Mouse (Mus musculus) layer of hippocampus, adult 2 months (tissue): Measurements from ENCODE around the gene Plod2. TPM values are rescaled to one million over a fixed set of nuclear protein-coding genes. Genes with fewer than 3 reads are reported as not detected.
A peak's percentile ranks its signal among the peaks of the same experiment; 100 is the strongest.

ENCODE experiments used
- DNase-seq, 2 experiments: peaks; one replicate each; pipeline ENCODE4 v3.0.0; 2022; ENCODE audit warnings: low spot score in 2 of 2
- H3K27ac ChIP-seq: fragments of 200-600 bp; 2 replicates; pipeline ENCODE4 v1.8.1; 2022
- H3K4me3 ChIP-seq: fragments of 200-600 bp; 2 replicates; pipeline ENCODE4 v1.8.1; 2022; ENCODE audit warnings: mild to moderate bottlenecking
- CTCF ChIP-seq: fragments of 200-600 bp; conservative IDR thresholded peaks from 2 replicates; pipeline ENCODE4 v1.8.1; 2022; ENCODE audit warnings: antibody characterized with exemption, mild to moderate bottlenecking, moderate library complexity
- total RNA-seq, 2 experiments: library from RNA; stranded (reverse); gene quantifications; 2 replicates each; pipeline ENCODE4 v1.2.3; 2021

Gene Plod2
- total RNA-seq, 2 experiments from 2014 or later, result 7.6 to 8.1 TPM

GRCm38 (mm10) chr9:92563306-92563705 lies 21.3 kb downstream of the Plod2 start:
- Histone ChIP-seq H3K27ac (no peak overlapping the region), H3K4me3 (no peak overlapping the region)
- no peak for DNase-seq
- TF ChIP-seq CTCF, result no peak

DNA sequence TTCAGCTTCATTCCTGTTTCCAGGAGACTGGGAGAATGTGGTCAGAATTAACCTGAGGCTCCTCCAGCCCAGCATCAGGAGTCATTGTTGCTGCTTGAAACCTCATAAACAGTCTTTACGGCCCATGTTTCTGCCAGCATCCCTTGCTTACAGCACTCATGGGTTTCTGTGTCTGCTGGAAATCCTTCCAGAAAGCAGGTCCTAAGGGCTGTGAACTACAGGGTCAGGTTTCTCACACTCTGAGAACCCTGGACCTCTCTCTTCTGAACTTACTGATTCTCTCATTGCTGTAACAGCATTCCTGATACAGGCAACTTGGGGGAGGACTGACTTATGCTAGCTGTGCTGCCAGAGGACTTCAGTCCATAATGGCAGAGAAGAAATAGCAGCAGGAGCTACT lies 22.4 kb downstream of the Plod2 start:
- Histone ChIP-seq H3K4me3 (no peak overlapping the region), H3K27ac (no peak overlapping the region)
- no peak for TF ChIP-seq CTCF
- no peak for DNase-seq

DNA sequence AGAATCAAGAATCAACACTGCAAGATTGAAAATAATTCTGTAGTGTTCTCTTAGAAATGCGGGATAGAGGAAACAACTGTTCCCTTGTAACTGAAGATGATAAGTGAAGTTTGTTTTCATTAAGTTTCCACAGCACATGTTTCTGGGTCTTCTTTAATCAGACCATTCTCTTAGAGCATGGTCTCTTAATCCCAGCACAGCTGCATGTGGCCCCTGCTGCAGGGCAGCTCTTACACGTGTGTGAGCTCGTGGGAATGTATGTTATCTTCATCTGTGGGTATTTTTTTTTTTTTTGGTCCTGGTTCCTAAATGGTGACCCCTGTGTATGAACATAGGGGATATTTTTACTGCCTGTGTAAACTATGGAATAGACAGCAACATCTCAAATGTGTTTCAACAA lies 24.2 kb downstream of the Plod2 start:
- TF ChIP-seq CTCF, result no peak
- no peak overlapping the region for H3K27ac ChIP-seq
- H3K4me3 ChIP-seq, result no peak overlapping the region
- DNase-seq, result no peak

- Histone ChIP-seq H3K4me3 (no peak overlapping the region), H3K27ac (no peak overlapping the region)
- DNase-seq, result no peak
- no peak for TF ChIP-seq CTCF
Observed at GRCm38 (mm10) chr9:92567474-92567873, 25.5 kb downstream of the Plod2 start.

DNA sequence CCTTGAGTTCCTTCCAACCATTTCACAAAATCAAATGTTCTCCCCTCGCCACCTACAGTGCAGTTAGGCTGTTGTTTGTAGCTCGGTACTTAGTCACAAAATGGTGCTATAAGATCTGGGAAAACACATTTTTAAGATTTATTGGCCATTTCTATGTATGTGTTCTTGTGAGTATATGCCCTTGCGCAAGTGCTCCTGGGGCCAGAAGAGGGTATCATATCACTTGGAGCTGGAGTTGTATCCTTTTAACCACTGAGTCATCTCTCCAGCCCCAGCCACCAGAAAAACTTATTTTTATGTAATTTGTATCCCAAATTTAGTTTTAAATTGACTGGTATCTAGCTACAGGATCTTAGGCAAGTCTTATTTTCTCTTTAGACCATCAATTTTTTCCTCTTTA lies 26.8 kb downstream of the Plod2 start:
- Histone ChIP-seq H3K27ac (no peak overlapping the region), H3K4me3 (no peak overlapping the region)
- no peak for TF ChIP-seq CTCF
- DNase-seq, result no peak

DNA sequence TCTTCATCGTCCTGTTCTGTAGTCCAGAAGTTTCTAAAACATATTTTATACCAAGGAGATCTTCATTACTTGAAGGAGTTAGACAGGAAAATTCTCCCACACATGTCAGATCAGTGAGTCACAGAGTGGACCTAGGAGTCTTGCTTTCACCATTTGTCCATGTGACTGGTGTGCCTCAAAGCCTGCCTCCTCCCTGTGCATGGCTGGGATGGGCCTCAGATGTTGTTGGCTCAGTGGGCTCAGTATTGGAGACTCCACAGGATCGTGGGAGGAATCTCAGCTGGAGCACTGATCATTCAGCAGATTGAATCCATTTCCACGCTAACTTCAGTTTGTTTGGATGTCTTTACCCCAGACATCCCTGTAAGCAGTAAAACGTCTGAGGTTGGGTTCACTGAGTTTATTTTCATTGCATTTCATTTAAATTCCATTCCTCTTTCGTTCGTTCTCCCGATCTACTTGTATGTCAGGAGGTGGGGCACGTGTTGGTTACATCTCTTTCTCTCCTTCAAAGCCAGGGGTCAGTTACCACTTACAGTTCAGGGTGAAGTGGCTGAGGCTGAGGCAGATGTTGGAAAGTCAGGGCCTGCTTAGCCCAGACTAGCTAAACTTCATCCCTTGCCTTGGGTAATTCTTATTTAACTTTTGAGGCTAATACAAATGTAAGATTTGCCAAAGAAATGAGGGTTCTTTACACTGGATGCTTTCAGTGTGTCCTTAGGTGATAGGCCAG lies 30.5 kb downstream of the Plod2 start:
- TF ChIP-seq CTCF, result no peak
- peak; percentile 13 to 15 for DNase-seq
- H3K27ac ChIP-seq, result no peak overlapping the region
- H3K4me3 ChIP-seq, result no peak overlapping the region

DNA sequence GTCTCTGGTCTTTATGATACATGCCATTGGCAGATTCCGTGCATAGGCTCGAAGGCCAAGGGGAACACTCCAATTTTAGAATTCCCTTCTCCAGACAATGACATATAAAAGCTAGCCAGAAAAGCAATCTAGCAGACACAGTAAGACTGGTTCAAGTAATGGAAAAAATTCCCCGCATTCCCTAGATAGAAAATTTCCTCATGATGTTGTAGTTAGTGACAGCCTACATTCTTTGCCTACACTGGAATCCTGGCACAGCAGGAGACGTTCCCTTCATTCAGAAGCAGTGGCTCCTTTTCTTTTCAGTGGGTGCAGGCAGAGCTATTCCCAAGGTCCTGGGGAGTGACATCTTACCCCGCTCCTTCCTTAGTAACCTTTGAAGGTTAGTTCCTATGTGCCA lies 41.9 kb downstream of the Plod2 start:
- no peak overlapping the region for H3K27ac ChIP-seq
- TF ChIP-seq CTCF, result no peak
- DNase-seq, result no peak
- no peak overlapping the region for H3K4me3 ChIP-seq

- Histone ChIP-seq H3K4me3 (no peak overlapping the region), H3K27ac (no peak overlapping the region)
- no peak for TF ChIP-seq CTCF
- no peak for DNase-seq
Observed at GRCm38 (mm10) chr9:92586025-92586424, 44.0 kb downstream of the Plod2 start.

GRCm38 (mm10) chr9:92587391-92587790 lies 45.4 kb downstream of the Plod2 start:
- TF ChIP-seq CTCF, result no peak
- Histone ChIP-seq H3K4me3 (no peak overlapping the region), H3K27ac (no peak overlapping the region)
- no peak for DNase-seq

GRCm38 (mm10) chr9:92588226-92588625 lies 46.2 kb downstream of the Plod2 start:
- no peak for DNase-seq
- Histone ChIP-seq H3K4me3 (no peak overlapping the region), H3K27ac (no peak overlapping the region)
- TF ChIP-seq CTCF, result no peak

DNA sequence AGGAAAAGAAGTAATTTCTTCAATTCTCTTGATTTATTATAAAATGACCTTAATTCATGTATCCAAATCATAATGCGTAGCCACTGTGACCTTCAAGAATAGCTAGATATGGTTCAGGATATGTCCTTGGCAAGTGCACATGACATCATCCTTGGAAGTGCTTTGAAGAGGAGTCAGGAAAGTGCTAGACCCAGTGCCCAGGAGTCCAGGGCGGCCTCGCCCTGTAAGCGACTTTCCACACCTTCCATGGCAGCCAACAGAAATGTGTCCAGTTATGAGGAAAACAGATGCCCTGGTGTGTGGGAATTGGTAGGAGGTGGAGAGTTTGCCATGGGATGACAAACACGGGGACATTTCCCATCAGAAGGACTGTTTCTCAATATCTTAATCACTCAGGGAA lies 47.0 kb downstream of the Plod2 start:
- TF ChIP-seq CTCF, result no peak
- H3K27ac ChIP-seq, result no peak overlapping the region
- DNase-seq, result no peak
- H3K4me3 ChIP-seq, result no peak overlapping the region

DNA sequence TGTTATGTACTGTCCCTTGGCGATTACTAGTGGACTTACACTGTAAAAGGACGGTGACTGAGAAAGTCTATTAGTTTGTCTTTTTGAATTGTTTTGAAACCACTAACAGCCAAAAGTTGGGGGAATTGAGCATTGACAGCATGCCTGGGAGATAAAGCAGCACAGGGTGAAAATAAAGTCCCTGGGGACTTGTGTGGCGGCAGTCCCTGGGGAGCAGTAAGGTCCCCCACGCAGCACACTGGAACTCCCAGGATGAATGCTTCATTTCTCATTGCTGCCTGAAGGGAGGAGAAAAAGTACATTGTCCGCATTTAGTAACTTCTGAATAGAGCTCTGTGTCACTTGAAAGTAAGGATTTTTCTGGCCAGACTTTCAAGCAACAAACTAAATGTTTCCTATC lies 49.5 kb downstream of the Plod2 start:
- no peak for DNase-seq

GRCm38 (mm10) chr9:92592757-92593156 lies 50.7 kb downstream of the Plod2 start:
- no peak for TF ChIP-seq CTCF
- Histone ChIP-seq H3K27ac (no peak overlapping the region), H3K4me3 (no peak overlapping the region)
- no peak for DNase-seq

More for the DNA sequence above, 49.5 kb downstream of the Plod2 start:
- no peak overlapping the region for H3K4me3 ChIP-seq
- no peak overlapping the region for H3K27ac ChIP-seq
- no peak for TF ChIP-seq CTCF

DNA sequence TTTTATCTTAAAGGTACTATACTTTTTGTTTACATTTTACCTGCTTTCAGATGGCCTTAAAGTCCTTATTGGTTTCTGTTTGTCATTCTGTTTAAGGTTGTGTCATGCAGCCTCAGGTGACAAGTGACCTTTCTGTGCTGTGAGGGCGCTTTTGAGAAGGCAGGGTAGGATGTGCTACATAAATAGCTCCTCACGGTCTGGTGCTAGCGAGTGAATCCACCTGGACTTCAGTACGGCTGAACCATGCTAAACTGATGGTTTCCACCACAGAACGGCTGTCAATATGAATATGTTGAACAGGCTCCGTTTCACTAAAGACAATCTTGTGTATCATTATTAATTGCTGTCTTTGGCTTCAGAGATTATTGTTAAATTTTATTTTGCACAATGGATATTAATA lies 52.5 kb downstream of the Plod2 start:
- TF ChIP-seq CTCF, result no peak
- Histone ChIP-seq H3K27ac (no peak overlapping the region), H3K4me3 (no peak overlapping the region)
- DNase-seq, result no peak
